Mouse (Mus musculus) embryonic facial prominence, embryonic 11.5 days (tissue): ENCODE measurements around the gene Grb2. TPM values are rescaled to one million over a fixed set of nuclear protein-coding genes. Genes with fewer than 3 reads are reported as not detected.

ENCODE experiments used
- ATAC-seq: fragments of 200-750 bp; cut with Nextera tagmentation; replicated peaks from 2 replicates; pipeline ENCODE4 v1.8.0; 2017; ENCODE audit warnings: low read depth; ENCODE audit not compliant: insufficient number of reproducible peaks, low FRiP score, low TSS enrichment
- DNase-seq: peaks from one replicate; pipeline ENCODE4 v3.0.0-alpha.2; 2015; ENCODE audit warnings: low spot score
- H3K27ac ChIP-seq: fragments of 300-500 bp; sonication (generic); replicated peaks from 2 replicates; pipeline ENCODE4 v1.5.1; 2014; ENCODE audit warnings: mild to moderate bottlenecking, low read depth, low read length, control low read depth
- H3K27me3 ChIP-seq: fragments of 300-500 bp; sonication (generic); 2 replicates; pipeline ENCODE4 v1.6.1; 2014; ENCODE audit warnings: mild to moderate bottlenecking, low read length, moderate library complexity, mixed read lengths; ENCODE audit not compliant: control insufficient read depth, insufficient read depth
- H3K36me3 ChIP-seq: fragments of 300-500 bp; sonication (generic); replicated peaks from 2 replicates; pipeline ENCODE4 v1.6.1; 2014; ENCODE audit warnings: low read depth, mild to moderate bottlenecking, low read length, moderate library complexity, mixed read lengths; ENCODE audit not compliant: control insufficient read depth, insufficient read depth
- H3K4me1 ChIP-seq: fragments of 300-500 bp; sonication (generic); 2 replicates; pipeline ENCODE4 v1.6.1; 2014; ENCODE audit warnings: low read length, mixed read lengths; ENCODE audit not compliant: control insufficient read depth, insufficient read depth
- H3K4me2 ChIP-seq: fragments of 300-500 bp; sonication (generic); 2 replicates; pipeline ENCODE4 v1.6.1; 2014; ENCODE audit warnings: low read depth, mild to moderate bottlenecking, control low read depth, low read length, moderate library complexity
- H3K4me3 ChIP-seq: fragments of 300-500 bp; sonication (generic); 2 replicates; pipeline ENCODE4 v1.5.1; 2014; ENCODE audit warnings: low read depth, low read length, control low read depth
- H3K9ac ChIP-seq: fragments of 300-500 bp; sonication (generic); replicated peaks from 2 replicates; pipeline ENCODE4 v1.6.1; 2014; ENCODE audit warnings: mild to moderate bottlenecking, control low read depth, low read length
- H3K9me3 ChIP-seq: fragments of 300-500 bp; sonication (generic); replicated peaks from 2 replicates; pipeline ENCODE4 v1.6.1; 2016; ENCODE audit warnings: mild to moderate bottlenecking, low read length, inconsistent platforms, mixed read lengths; ENCODE audit not compliant: control insufficient read depth
- WGBS: fragments of 180-500 bp; shearing (Covaris S2); extraction: QIAGEN DNeasy Blood & Tissue Kit; methylation state at CpG from one replicate; pipeline ENCODE4 v1.1.7; 2014; 5-methylcytosine and 5-hydroxymethylcytosine counted together
- polyA plus RNA-seq: library from polyadenylated mRNA; unstranded; fragments of >200 nt; fragmentation: Nextera tagmentation; extraction: Ambion mirVana; gene quantifications from 2 replicates; pipeline ENCODE4 v1.2.1, GENCODE M21; 2014

The Grb2 gene
- polyA plus RNA-seq, 1 experiment from 2014 or later = 61.8 TPM

- Histone ChIP-seq H3K4me2 (peak overlapping the region; percentile 91), H3K9ac (peak overlapping the region; percentile 71), H3K4me1 (no peaks in the 10 kb centered on the region), H3K36me3 (0 out of 2 replicates have a peak, but pooled peaks cover 4% of the 10 kb centered on the region), H3K9me3 (no peaks in the 10 kb centered on the region), H3K4me3 (peak overlapping the region; percentile 57), H3K27me3 (no peaks in the 10 kb centered on the region), H3K27ac (0 out of 2 replicates have a peak overlapping the region, but pooled peaks have one; percentile 52)
- ATAC-seq (peak; percentile 91), DNase-seq (peak; percentile 89)
- 12% methylated on average over 17 of the region's 17 CpGs for WGBS
Observed at GRCm38 (mm10) chr11:115698986-115699728, 9.2 kb downstream of the Grb2 start.

GRCm38 (mm10) chr11:115697722-115698121 is 10.7 kb downstream of the Grb2 start:
- no peak for ATAC-seq

GRCm38 (mm10) chr11:115697091-115697490 is 11.3 kb downstream of the Grb2 start:
- H3K4me3 ChIP-seq = no peak overlapping the region
- no peak overlapping the region for H3K4me2 ChIP-seq
- H3K9me3 ChIP-seq = no peaks in the 10 kb centered on the region
- no peak for ATAC-seq
- H3K36me3 ChIP-seq = 0 out of 2 replicates have a peak, but pooled peaks cover 4% of the 10 kb centered on the region
- 84% methylated on average over 2 of the region's 2 CpGs for WGBS
- no peaks in the 10 kb centered on the region for H3K27me3 ChIP-seq
- no peak overlapping the region for H3K9ac ChIP-seq
- H3K27ac ChIP-seq = no peak overlapping the region
- no peak for DNase-seq
- H3K4me1 ChIP-seq = no peaks in the 10 kb centered on the region

More at GRCm38 (mm10) chr11:115697722-115698121, 10.7 kb downstream of the Grb2 start:
- Histone ChIP-seq H3K9ac (no peak overlapping the region), H3K4me2 (no peak overlapping the region), H3K9me3 (no peaks in the 10 kb centered on the region), H3K27ac (no peak overlapping the region), H3K4me3 (no peak overlapping the region), H3K27me3 (no peaks in the 10 kb centered on the region), H3K4me1 (no peaks in the 10 kb centered on the region), H3K36me3 (0 out of 2 replicates have a peak, but pooled peaks cover 4% of the 10 kb centered on the region)
- no peak for DNase-seq
- WGBS = 82% methylated on average over 3 of the region's 3 CpGs

- Histone ChIP-seq H3K27ac (no peak overlapping the region), H3K36me3 (0 out of 2 replicates have a peak, but pooled peaks cover 4% of the 10 kb centered on the region), H3K4me1 (no peaks in the 10 kb centered on the region), H3K9me3 (no peaks in the 10 kb centered on the region), H3K27me3 (no peaks in the 10 kb centered on the region), H3K9ac (no peak overlapping the region), H3K4me2 (no peak overlapping the region), H3K4me3 (no peak overlapping the region)
- ATAC-seq (no peak), DNase-seq (no peak)
- WGBS = 84% methylated on average over 4 of the region's 4 CpGs
Observed at GRCm38 (mm10) chr11:115696471-115696870, 11.9 kb downstream of the Grb2 start.

DNA sequence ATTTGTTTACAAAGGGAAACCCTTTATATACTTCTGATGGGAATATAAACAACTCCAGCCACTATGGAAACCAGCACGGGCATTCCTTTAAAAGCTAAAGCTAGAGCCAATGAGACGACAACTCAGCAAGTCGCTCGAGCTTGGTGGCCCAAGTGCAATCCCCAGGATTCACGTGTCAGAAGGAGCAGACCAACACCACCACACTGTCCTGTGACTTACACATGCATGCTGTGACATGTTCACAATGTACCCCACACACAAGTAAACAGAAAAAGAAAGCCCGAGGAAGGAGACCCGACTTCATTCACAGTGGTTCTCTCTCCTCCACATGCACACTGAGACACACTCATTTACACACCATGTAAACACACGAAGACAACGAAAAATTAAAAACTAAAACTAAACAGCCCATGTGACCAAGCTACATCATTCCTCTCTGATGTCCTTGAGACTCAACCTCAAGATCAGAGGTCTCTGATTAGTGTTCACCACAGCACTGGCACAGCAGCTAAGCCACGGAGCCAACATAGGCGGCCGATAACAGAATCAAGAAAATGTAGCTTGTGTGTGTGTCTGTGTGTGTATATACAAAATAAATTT is 14.3 kb downstream of the Grb2 start:
- Histone ChIP-seq H3K27me3 (no peaks in the 10 kb centered on the region), H3K9me3 (no peaks in the 10 kb centered on the region), H3K4me3 (no peak overlapping the region), H3K9ac (no peak overlapping the region), H3K4me2 (no peak overlapping the region), H3K36me3 (peaks cover 4% of the 10 kb centered on the region; the same call in 1 of the 2 replicates), H3K27ac (no peak overlapping the region), H3K4me1 (no peaks in the 10 kb centered on the region)
- DNase-seq (no peak), ATAC-seq (no peak)
- WGBS = 93% methylated on average over 12 of the region's 12 CpGs

- WGBS = 35% methylated on average over 5 of the region's 5 CpGs
- H3K27me3 ChIP-seq = no peaks in the 10 kb centered on the region
- no peak overlapping the region for H3K4me2 ChIP-seq
- H3K9me3 ChIP-seq = no peaks in the 10 kb centered on the region
- no peak overlapping the region for H3K27ac ChIP-seq
- DNase-seq (no peak), ATAC-seq (no peak)
- H3K36me3 ChIP-seq = peaks cover 1% of the 10 kb centered on the region; the same call in 1 of the 2 replicates
- H3K4me1 ChIP-seq = no peaks in the 10 kb centered on the region
- no peak overlapping the region for H3K9ac ChIP-seq
- no peak overlapping the region for H3K4me3 ChIP-seq
Observed at GRCm38 (mm10) chr11:115692800-115693199, 15.6 kb downstream of the Grb2 start.

GRCm38 (mm10) chr11:115691976-115692375 is 16.4 kb downstream of the Grb2 start:
- no peak for ATAC-seq
- Histone ChIP-seq H3K4me3 (no peak overlapping the region), H3K36me3 (no peaks in the 10 kb centered on the region; the same call in 1 of the 2 replicates), H3K4me2 (no peak overlapping the region), H3K4me1 (no peaks in the 10 kb centered on the region), H3K9ac (no peak overlapping the region), H3K9me3 (no peaks in the 10 kb centered on the region), H3K27ac (no peak overlapping the region), H3K27me3 (no peaks in the 10 kb centered on the region)
- 93% methylated on average over 2 of the region's 2 CpGs for WGBS
- DNase-seq = no peak

- ATAC-seq (no peak), DNase-seq (no peak)
- Histone ChIP-seq H3K4me1 (no peaks in the 10 kb centered on the region), H3K4me2 (no peak overlapping the region), H3K9ac (no peak overlapping the region), H3K27ac (no peak overlapping the region), H3K27me3 (no peaks in the 10 kb centered on the region), H3K36me3 (no peaks in the 10 kb centered on the region; the same call in 1 of the 2 replicates), H3K4me3 (no peak overlapping the region), H3K9me3 (no peaks in the 10 kb centered on the region)
- WGBS = 95% methylated on average over 5 of the region's 5 CpGs
Observed at GRCm38 (mm10) chr11:115691511-115691910, 16.9 kb downstream of the Grb2 start.
